Mouse (Mus musculus) testis, postnatal 10 days (tissue): Measurements from ENCODE around the gene Diaph3.
"Not testable (repeated sequence)": the region's sequence is repeated elsewhere in the genome, so short reads cannot be mapped to it uniquely, and the experiment has no call there.

Experiments
- DNase-seq: peaks from one replicate; pipeline ENCODE4 v3.0.0; 2021; ENCODE audit warnings: low spot score

Diaph3 gene

GRCm38 (mm10) chr14:87140963-87141486 lies at the start of gene Diaph3:
Gene Diaph3 (minus strand): TSS chr14:87141235.
- DNase-seq, result peak; percentile 99

- DNase-seq, result no peak
Observed at GRCm38 (mm10) chr14:87190685-87191084, 49.6 kb upstream of the Diaph3 start.

DNA sequence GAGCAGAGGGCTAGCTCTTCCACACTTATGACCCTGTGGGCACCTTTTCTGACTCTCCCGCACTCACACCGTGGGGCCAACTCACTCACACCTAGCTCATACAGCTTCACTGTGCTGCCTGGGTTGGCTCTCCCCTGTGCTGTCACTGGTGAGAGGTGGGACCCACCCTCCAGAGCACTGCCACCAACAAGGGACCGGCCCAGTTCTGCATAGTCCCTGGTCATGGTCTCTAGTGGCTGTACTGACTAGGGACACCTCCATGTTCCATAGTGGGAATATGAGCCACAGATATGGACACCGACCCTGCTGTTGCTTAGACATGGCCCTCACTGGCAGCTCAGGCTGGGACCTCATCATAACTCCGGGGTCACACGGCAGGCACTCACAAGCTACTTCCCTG lies 30.5 kb upstream of the Diaph3 start:
- no peak for DNase-seq

GRCm38 (mm10) chr14:87169151-87169550 lies 28.1 kb upstream of the Diaph3 start:
- DNase-seq, result no peak

GRCm38 (mm10) chr14:87155621-87156238 lies 14.7 kb upstream of the Diaph3 start:
- no peak for DNase-seq

DNA sequence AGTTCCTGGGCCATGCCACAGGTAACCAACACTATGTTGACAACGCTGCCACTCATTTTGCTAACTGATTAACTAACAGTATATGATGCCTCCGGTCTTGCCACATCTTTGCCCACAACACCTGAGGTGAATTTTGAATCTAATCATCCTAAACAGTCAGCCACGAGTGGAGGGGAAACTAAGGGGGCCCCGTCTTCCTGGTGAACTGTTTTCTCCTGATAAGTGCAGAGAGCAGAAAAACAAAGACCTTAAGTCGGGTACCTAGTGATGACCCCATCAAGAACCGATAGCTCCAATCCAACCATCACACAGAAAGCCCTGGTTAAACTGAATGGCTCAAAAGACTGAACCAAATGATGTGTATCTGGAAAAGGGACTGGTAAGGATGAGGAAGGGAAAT lies 8.6 kb upstream of the Diaph3 start:
- no peak for DNase-seq

GRCm38 (mm10) chr14:87146704-87147103 lies 5.7 kb upstream of the Diaph3 start:
- DNase-seq, result no peak

GRCm38 (mm10) chr14:87145351-87145750 lies 4.3 kb upstream of the Diaph3 start:
- DNase-seq, result no peak

DNA sequence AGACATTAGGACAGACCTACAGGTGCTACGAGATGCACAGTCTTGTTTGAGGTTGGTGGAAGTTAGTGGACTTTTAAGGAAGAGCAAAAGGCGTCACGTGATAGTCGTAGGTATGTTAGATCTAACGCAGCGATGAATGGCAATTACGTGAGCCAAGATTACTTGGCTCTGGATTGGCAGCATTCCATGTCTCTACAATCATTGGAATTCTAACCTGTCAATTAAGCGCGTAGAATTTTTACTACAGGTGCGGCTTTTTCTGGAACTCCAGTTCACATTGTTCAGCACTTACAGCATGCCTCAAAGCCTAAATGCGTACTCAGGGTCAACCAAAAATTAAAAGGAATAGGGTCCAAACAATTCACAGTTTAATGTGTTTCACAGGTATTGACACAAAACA lies 742 bp upstream of the Diaph3 start:
- no peak for DNase-seq

DNA sequence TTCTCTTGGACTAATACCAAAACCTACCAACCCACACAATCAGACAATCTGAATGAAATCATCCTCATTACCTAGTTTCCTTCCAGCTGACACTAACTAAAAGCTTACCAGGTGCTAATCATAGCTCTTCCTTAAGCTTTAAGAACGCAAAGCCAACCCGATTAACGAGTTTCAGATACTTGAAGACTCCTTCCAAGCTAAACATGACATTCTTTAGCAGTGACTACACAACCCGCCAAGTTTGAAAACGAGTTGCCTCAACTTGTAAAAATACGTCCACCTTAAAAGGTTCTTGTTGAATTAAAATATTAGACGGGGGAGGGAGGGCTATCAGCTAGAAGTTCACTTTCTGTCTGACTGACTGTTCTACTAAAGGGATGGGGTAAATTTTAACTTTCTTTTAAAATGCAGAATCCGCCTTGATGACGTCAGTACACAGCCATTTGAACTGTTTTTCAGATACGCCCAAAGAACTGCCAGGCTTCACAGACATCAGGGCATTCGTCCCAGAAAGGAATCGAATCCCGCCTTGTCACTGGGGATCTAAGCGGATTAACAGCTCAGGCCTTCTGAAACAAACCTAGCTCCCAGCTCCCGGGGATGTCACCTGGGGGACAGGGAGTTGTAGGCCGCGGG lies 590 bp downstream of the Diaph3 start:
- DNase-seq, result no peak

- no peak for DNase-seq
Observed at GRCm38 (mm10) chr14:87126076-87126639, 14.9 kb downstream of the Diaph3 start.

DNA sequence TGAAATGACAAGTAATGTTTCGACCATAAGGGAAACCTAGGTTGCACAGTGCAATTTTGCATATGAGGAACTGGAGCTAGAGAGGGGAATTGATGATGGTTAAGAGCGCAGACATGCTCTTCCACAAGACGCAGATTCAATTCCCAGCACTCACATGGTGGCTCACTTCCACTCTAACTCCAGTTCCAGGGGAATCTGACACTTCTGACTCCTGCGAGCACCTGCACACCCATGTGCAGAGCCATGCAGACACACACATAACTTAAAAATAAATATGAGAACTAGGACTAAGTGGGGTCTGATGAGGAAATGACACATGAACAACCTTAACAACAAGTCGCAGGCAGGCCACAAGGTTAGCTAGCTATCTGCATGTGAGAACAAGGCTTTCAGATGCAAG lies 15.5 kb downstream of the Diaph3 start:
- no peak for DNase-seq

DNA sequence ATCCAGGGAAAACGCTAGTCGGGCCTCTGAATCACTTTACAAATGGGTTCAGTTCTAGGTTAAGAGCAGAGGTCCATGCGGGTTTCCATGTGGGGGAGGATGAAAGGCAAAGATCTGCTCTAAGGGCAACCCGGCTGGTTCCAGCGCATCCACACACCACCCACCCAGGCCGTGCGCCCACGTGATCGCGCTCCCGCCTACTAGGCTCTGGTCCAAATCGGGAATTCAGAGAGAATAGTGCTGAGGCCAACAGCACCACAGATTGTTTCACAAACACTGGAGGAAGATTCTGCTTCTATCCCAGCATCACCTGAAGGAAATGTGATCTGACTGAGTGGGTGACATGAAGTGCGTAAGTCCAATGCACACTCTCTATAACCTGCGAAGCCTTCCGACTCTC lies 17.9 kb downstream of the Diaph3 start:
- DNase-seq, result no peak

DNA sequence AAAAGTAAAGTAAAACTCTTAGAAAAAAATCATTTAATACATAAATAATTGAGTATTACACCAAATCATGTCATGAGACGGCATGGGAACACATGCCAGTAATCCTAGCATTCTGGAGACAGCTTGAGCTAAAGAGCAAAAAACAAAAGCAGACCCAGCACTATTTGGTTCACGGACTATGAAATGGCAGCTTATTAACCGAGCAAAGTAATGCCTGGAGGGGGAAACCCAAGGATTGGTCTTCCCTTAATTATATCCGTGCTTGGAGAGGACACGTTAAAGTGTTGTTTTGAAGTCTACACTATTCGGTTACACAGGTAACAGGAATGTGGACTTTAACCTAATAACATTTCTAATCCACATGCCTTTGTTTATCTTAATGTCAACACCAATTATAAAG lies 19.2 kb downstream of the Diaph3 start:
- no peak for DNase-seq

DNA sequence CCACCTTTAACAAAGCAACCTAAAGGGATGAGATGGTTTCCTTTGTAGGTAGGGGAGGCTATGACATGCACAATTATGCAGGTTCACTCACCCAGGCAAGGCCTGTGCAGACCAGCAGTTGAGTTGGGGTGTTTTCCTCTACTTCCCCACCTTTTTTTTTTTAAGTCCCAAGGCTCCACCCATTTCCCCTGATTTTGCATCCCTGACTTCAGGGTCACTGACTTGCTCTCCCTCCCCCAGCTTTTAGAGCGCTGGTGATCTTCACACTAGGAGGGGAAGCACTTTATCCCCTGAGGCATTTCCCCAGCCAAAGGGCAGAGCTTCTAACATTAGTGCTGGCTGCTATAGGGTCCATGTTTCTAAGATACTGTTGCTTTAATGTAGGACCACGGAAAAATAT lies 30.4 kb downstream of the Diaph3 start:
- DNase-seq, result no peak

- DNase-seq, result no peak
Observed at GRCm38 (mm10) chr14:87099380-87100088, 41.5 kb downstream of the Diaph3 start.

DNA sequence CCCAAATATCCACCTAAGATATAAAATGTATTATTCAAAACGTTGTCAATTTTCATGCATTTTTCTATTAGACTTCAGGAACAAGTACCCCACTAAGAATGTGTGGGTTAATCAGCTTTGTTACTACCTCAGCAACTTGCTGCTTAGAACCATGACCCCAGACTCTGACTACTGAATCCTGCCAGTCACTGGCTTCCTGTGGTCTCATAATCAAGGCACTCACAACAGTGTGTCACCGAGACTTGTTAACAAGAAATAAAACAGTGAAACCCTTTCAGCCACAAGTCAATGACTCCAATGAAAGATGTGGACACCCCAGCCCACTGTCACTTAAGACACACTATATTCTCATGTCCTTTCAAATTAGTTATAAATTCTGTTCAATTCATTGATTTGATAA lies 42.9 kb downstream of the Diaph3 start:
- DNase-seq, result no peak

DNA sequence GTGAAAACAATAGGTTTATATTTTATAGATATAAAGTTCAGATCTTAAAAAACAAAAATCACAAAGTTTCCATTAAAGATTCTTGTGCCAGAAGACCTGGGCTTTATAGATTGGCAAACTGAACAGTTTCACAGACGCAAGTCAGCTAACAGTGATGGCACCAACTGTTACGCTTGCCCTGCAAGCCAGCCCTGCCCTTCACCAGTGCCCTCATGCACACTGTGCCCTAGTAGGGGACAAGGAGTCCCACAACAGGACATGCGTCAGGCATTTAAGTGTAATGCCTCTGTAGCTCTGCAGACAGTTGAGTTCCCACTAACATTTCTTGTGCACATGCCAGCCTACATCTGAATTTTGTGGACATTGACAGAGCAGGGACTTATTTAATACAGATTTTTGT lies 49.5 kb downstream of the Diaph3 start:
- DNase-seq, result no peak

GRCm38 (mm10) chr14:87091108-87091507 lies 49.9 kb downstream of the Diaph3 start:
- no peak for DNase-seq

GRCm38 (mm10) chr14:87088928-87089327 lies 52.1 kb downstream of the Diaph3 start:
- DNase-seq, result no peak

DNA sequence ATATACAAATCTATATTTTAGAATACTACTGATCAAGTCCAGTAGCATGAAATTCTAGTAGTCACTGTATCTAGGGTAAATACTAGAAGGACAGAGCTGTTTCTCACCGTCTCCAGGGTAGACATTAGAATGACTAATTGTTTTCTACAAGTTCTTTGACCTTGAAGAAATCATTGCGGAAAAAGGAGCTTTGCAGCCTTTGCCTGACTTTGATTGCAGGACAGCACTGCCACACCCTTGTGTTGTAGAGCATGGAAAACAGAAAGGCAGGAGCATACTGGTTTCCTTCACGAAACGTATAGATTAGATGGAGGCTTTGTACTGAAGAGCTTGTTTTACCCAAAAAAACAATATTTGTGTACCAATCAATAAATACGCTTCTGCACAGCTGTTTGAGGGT lies 52.6 kb downstream of the Diaph3 start:
- no peak for DNase-seq

GRCm38 (mm10) chr14:87087996-87088395 lies 53.0 kb downstream of the Diaph3 start:
- no peak for DNase-seq

GRCm38 (mm10) chr14:87084906-87085305 lies 56.1 kb downstream of the Diaph3 start:
- not testable (repeated sequence) for DNase-seq
